Mouse (Mus musculus): ENCODE results near the gene Setx. TPM values are rescaled to one million over a fixed set of nuclear protein-coding genes. Genes with fewer than 3 reads are reported as not detected.

The Setx gene
- polyA plus RNA-seq, 1 experiment: 14.5 TPM

DNA sequence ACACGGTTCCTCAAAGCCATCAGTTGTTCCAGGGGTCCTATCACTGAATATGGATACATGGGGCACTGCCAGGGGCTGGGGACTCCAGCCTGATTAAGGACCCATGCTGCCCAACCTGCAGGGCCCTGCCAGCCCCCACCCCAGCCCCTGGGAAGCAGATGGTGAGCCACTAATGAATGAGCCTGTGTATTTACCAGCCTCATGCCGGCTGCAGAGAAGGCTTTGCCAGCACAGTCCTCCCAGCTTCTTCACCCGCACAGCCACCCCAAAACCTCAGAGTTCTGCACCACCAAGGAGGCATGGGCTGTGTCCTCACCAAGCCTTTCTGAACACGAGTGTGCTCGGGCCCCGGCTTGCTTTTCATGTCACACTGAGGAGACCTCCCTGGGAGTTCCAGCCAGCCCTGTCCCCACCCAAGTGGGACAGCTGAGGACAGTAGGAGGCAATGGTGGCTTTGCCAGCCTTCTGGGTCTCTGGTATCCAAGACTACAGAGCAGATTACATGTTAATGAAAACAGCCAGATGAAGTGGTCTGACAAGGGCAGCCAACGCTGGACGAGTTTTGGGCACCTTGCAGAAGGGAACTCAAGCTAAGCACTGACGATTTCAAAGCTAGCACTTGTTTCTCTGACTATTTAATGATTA lies 106.3 kb downstream of the Setx start:
- Histone ChIP-seq H3K4me3 (ENCODE audit: control insufficient read depth, insufficient read depth, low read length) (no peak overlapping the region), H3K4me1 (replicated peaks; ENCODE audit: control insufficient read depth, insufficient read depth, low read length) (no peaks in the 10 kb centered on the region), H3K36me3 (ENCODE audit: control insufficient read depth, insufficient read depth, low read length) (no peaks in the 10 kb centered on the region), H3K27ac (ENCODE audit: control insufficient read depth, insufficient read depth, low read length) (no peak overlapping the region), H3K27me3 (ENCODE audit: control insufficient read depth, insufficient read depth, low read length) (no peaks in the 10 kb centered on the region)
- TF ChIP-seq CTCF (IDR thresholded peaks at IDR 0.05; ENCODE audit: borderline replicate concordance, control insufficient read depth, extremely low read depth, insufficient read depth, low read length, poor library complexity): no peak
- TF ChIP-seq POLR2A (IDR thresholded peaks at IDR 0.05; ENCODE audit: control insufficient read depth, extremely low read depth, insufficient read depth, low read length, poor library complexity): no peak
- 91% methylated on average over 9 of the region's 9 CpGs for WGBS
- DNase-seq: no peak

Other genes with a start within 250 kb of the Setx start
- 0.13 and 0.14 TPM in 2 replicates for gene Barhl1, start 207.5 kb upstream of the Setx start, polyA plus RNA-seq (2012; rRNA removed)
- 0.38 and 0.48 TPM in 2 replicates for gene Cfap77, start 69.1 kb upstream of the Setx start, polyA plus RNA-seq (2012; rRNA removed)
- gene Ttf1, start 63.9 kb upstream of the Setx start, polyA plus RNA-seq (2012; rRNA removed): 12.2 and 12.7 TPM in 2 replicates
- gene Ntng2, start 128.8 kb downstream of the Setx start, polyA plus RNA-seq (2012; rRNA removed): 26.0 and 29.7 TPM in 2 replicates
- gene Med27, start 222.6 kb downstream of the Setx start, polyA plus RNA-seq (2012; rRNA removed): 73.2 and 73.5 TPM in 2 replicates